Mouse (Mus musculus) ES-Bruce4 (cell line): ENCODE measurements around the gene Slco2b1. TPM values are rescaled to one million over a fixed set of nuclear protein-coding genes. Genes with fewer than 3 reads are reported as not detected.

Source experiments
- H3K27ac ChIP-seq: 2 replicates; pipeline ENCODE4 v1.5.1; 2012; ENCODE audit warnings: low read length, inconsistent platforms; ENCODE audit not compliant: insufficient read depth
- H3K27me3 ChIP-seq: 2 replicates; pipeline ENCODE4 v1.6.1; 2012; ENCODE audit warnings: mild to moderate bottlenecking, low read length, inconsistent platforms; ENCODE audit not compliant: control insufficient read depth, poor library complexity, insufficient read depth, severe bottlenecking
- H3K36me3 ChIP-seq: 2 replicates; pipeline ENCODE4 v1.6.1; 2012; ENCODE audit warnings: inconsistent platforms, mild to moderate bottlenecking, low read length, moderate library complexity; ENCODE audit not compliant: control insufficient read depth, poor library complexity, insufficient read depth, severe bottlenecking
- H3K4me1 ChIP-seq: one replicate; pipeline ENCODE4 v1.8.1; 2011; ENCODE audit warnings: low read length; ENCODE audit not compliant: control insufficient read depth, insufficient read depth
- H3K4me3 ChIP-seq: 2 replicates; pipeline ENCODE4 v1.5.1; 2011; ENCODE audit warnings: low read depth, mild to moderate bottlenecking, low read length
- H3K9ac ChIP-seq: 2 replicates; pipeline ENCODE4 v1.6.1; 2012; ENCODE audit warnings: low read depth, mild to moderate bottlenecking, inconsistent platforms; ENCODE audit not compliant: poor library complexity, severe bottlenecking
- H3K9me3 ChIP-seq: replicated peaks from 2 replicates; pipeline ENCODE4 v1.6.1; 2012; ENCODE audit warnings: mild to moderate bottlenecking, low read length, inconsistent platforms; ENCODE audit not compliant: control insufficient read depth, poor library complexity, insufficient read depth, severe bottlenecking
- CTCF ChIP-seq: IDR thresholded peaks from one replicate; pipeline ENCODE4 v1.8.1; 2011; ENCODE audit warnings: low read depth, low read length
- EP300 ChIP-seq: IDR thresholded peaks from 2 replicates; pipeline ENCODE4 v1.6.1; 2011; ENCODE audit warnings: low read depth, low read length; ENCODE audit not compliant: insufficient read depth
- POLR2A ChIP-seq: IDR thresholded peaks from one replicate; pipeline ENCODE4 v1.8.1; 2011; ENCODE audit warnings: low read length; ENCODE audit not compliant: insufficient read depth
- polyA plus RNA-seq: library from polyadenylated mRNA; stranded (reverse); fragments of >200 nt; gene quantifications from 2 replicates; pipeline ENCODE4 v1.2.4, GENCODE M21; 2011; ENCODE audit warnings: low read depth; ENCODE audit not compliant: missing spikeins, insufficient read depth, insufficient read length

Gene Slco2b1
- polyA plus RNA-seq, 1 experiment, result not detected

DNA sequence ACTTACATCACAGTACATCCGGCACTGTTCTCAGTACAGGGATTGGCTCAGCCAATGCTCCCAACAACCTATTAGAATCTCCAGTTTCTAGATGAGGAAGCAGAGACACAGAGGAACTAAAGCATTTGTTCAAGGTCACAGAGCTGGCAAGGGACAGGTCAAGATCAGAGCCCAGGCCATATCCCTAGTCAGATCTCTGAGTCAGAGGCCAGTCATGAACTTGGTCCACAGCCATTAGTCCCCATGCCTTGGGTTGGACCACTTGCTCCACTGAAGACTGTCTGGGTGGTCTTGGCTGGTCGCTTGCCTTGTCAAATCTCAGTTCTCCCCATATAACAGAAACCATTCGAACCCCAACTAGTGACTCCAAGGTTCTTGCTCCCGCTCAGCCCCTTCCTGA lies 1.3 kb upstream of the Slco2b1 start:
- no peak overlapping the region for H3K4me3 ChIP-seq
- H3K4me1 ChIP-seq, result no peaks in the 10 kb centered on the region
- H3K9ac ChIP-seq, result no peak overlapping the region
- H3K27ac ChIP-seq, result no peak overlapping the region
- H3K9me3 ChIP-seq, result no peaks in the 10 kb centered on the region
- H3K36me3 ChIP-seq, result no peaks in the 10 kb centered on the region
- TF ChIP-seq POLR2A (no peak), CTCF (no peak), EP300 (no peak)
- no peaks in the 10 kb centered on the region for H3K27me3 ChIP-seq

GRCm38 (mm10) chr7:99710476-99710875 lies 664 bp downstream of the Slco2b1 start:
- no peaks in the 10 kb centered on the region for H3K27me3 ChIP-seq
- H3K9me3 ChIP-seq, result no peaks in the 10 kb centered on the region
- H3K4me3 ChIP-seq, result no peak overlapping the region
- H3K36me3 ChIP-seq, result no peaks in the 10 kb centered on the region
- no peak overlapping the region for H3K27ac ChIP-seq
- peak; percentile 75 for TF ChIP-seq CTCF
- TF ChIP-seq POLR2A, result no peak
- no peak for TF ChIP-seq EP300
- no peak overlapping the region for H3K9ac ChIP-seq
- no peaks in the 10 kb centered on the region for H3K4me1 ChIP-seq

GRCm38 (mm10) chr7:99709992-99710391 lies 1.1 kb downstream of the Slco2b1 start:
- Histone ChIP-seq H3K27me3 (no peaks in the 10 kb centered on the region), H3K9ac (no peak overlapping the region), H3K4me3 (no peak overlapping the region), H3K27ac (no peak overlapping the region), H3K36me3 (no peaks in the 10 kb centered on the region), H3K9me3 (no peaks in the 10 kb centered on the region), H3K4me1 (no peaks in the 10 kb centered on the region)
- no peak for TF ChIP-seq CTCF
- no peak for TF ChIP-seq POLR2A
- TF ChIP-seq EP300, result no peak

GRCm38 (mm10) chr7:99708750-99709149 lies 2.4 kb downstream of the Slco2b1 start:
- H3K9me3 ChIP-seq, result no peaks in the 10 kb centered on the region
- H3K4me1 ChIP-seq, result no peaks in the 10 kb centered on the region
- H3K4me3 ChIP-seq, result no peak overlapping the region
- H3K9ac ChIP-seq, result no peak overlapping the region
- H3K27me3 ChIP-seq, result no peaks in the 10 kb centered on the region
- no peak overlapping the region for H3K27ac ChIP-seq
- TF ChIP-seq CTCF (no peak), POLR2A (no peak), EP300 (no peak)
- H3K36me3 ChIP-seq, result no peaks in the 10 kb centered on the region

DNA sequence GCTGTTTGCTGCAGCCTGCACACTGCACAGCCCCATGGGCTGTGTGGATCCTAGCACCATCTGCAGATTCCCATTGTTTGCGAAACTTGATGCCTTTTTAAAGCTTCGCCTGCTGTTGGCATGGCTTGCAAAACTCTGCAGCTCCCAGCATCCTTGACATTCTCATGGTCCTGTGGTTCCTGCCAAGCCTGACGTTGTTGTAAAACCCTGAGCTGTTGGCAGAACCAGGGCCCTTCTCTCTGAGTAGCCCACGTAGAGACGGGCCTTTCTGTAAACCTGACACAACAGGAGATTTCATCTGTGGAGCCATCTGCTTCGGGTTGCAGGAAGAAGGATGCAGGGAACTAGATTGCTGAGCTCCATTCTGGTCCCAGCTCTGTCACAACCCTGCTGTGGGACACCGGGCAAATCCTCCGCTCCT lies 2.8 kb downstream of the Slco2b1 start:
- TF ChIP-seq CTCF (no peak), POLR2A (no peak)
- Histone ChIP-seq H3K27ac (no peak overlapping the region), H3K9me3 (no peaks in the 10 kb centered on the region), H3K9ac (no peak overlapping the region), H3K36me3 (no peaks in the 10 kb centered on the region), H3K27me3 (no peaks in the 10 kb centered on the region), H3K4me3 (no peak overlapping the region), H3K4me1 (no peaks in the 10 kb centered on the region)

- TF ChIP-seq POLR2A, result no peak
- TF ChIP-seq EP300, result no peak
- no peak for TF ChIP-seq CTCF
- H3K4me1 ChIP-seq, result no peaks in the 10 kb centered on the region
- no peaks in the 10 kb centered on the region for H3K36me3 ChIP-seq
- no peak overlapping the region for H3K4me3 ChIP-seq
- no peaks in the 10 kb centered on the region for H3K27me3 ChIP-seq
- H3K27ac ChIP-seq, result no peak overlapping the region
- H3K9ac ChIP-seq, result no peak overlapping the region
- H3K9me3 ChIP-seq, result no peaks in the 10 kb centered on the region
Measured at GRCm38 (mm10) chr7:99707671-99708070, 3.5 kb downstream of the Slco2b1 start.
